Mouse (Mus musculus) heart, adult 2 months (tissue): ENCODE data around the gene Rho. TPM values are rescaled to one million over a fixed set of nuclear protein-coding genes. Genes with fewer than 3 reads are reported as not detected.

ENCODE experiments used
- DNase-seq, 2 experiments: peaks; one replicate each; pipeline ENCODE4 v3.0.0; 2021
- H3K27ac ChIP-seq: fragments of 200-600 bp; 2 replicates; pipeline ENCODE4 v1.8.1; 2022
- H3K27me3 ChIP-seq: fragments of 200-500 bp; 2 replicates; pipeline ENCODE4 v1.6.1; 2012; ENCODE audit warnings: mild to moderate bottlenecking, low read length, inconsistent platforms, mixed read lengths; ENCODE audit not compliant: control insufficient read depth, insufficient read depth
- H3K36me3 ChIP-seq: fragments of 200-500 bp; 2 replicates; pipeline ENCODE4 v1.6.1; 2012; ENCODE audit warnings: low read length, inconsistent platforms; ENCODE audit not compliant: control insufficient read depth, insufficient read depth
- H3K4me1 ChIP-seq: fragments of 200-500 bp; 2 replicates; pipeline ENCODE4 v1.6.1; 2011; ENCODE audit warnings: low read length; ENCODE audit not compliant: control insufficient read depth, insufficient read depth
- H3K4me3 ChIP-seq: fragments of 200-600 bp; 2 replicates; pipeline ENCODE4 v1.8.1; 2022
- H3K79me2 ChIP-seq: fragments of 200-500 bp; replicated peaks from 2 replicates; pipeline ENCODE4 v1.6.1; 2012; ENCODE audit warnings: mild to moderate bottlenecking, inconsistent platforms, low read length, moderate library complexity, mixed read lengths; ENCODE audit not compliant: control insufficient read depth, insufficient read depth
- H3K9ac ChIP-seq: fragments of 200-500 bp; 2 replicates; pipeline ENCODE4 v1.6.1; 2012; ENCODE audit warnings: low read depth, mild to moderate bottlenecking, control low read depth, inconsistent platforms, low read length, mixed read lengths
- CTCF ChIP-seq: fragments of 200-600 bp; IDR thresholded peaks from 2 replicates; pipeline ENCODE4 v1.8.1; 2022; ENCODE audit warnings: antibody characterized with exemption, mild to moderate bottlenecking, moderate library complexity
- EP300 ChIP-seq: fragments of 200-500 bp; IDR thresholded peaks from 2 replicates; pipeline ENCODE4 v1.6.1; 2011; ENCODE audit warnings: low read depth, low read length, control low read depth; ENCODE audit not compliant: insufficient read depth
- POLR2A ChIP-seq: fragments of 200-500 bp; IDR thresholded peaks from 2 replicates; pipeline ENCODE4 v1.6.1; 2011; ENCODE audit warnings: mild to moderate bottlenecking, low read depth, low read length, control low read depth; ENCODE audit not compliant: insufficient read depth
- WGBS: fragments of 180-500 bp; shearing (Covaris S2); methylation state at CpG from one replicate; pipeline ENCODE4 v1.1.7; 2018; 5-methylcytosine and 5-hydroxymethylcytosine counted together
- intact Hi-C: fragments of 180-260 bp; cut with DNase I; formaldehyde crosslinking; loops from one replicate; pipeline ENCODE4 v1.15.1; 2025
- polyA plus RNA-seq: library from polyadenylated mRNA; depleted of rRNA; stranded (reverse); fragments of >200 nt; gene quantifications from 2 replicates; pipeline ENCODE4 v1.2.3, GENCODE M21; 2012
- total RNA-seq, 2 experiments: library from RNA; stranded (reverse); gene quantifications; 2 replicates each; pipeline ENCODE4 v1.2.3; 2021

Gene Rho
- total and polyA plus RNA-seq, 3 experiments = 0.23 to 1.3 TPM; not detected in 1

DNA sequence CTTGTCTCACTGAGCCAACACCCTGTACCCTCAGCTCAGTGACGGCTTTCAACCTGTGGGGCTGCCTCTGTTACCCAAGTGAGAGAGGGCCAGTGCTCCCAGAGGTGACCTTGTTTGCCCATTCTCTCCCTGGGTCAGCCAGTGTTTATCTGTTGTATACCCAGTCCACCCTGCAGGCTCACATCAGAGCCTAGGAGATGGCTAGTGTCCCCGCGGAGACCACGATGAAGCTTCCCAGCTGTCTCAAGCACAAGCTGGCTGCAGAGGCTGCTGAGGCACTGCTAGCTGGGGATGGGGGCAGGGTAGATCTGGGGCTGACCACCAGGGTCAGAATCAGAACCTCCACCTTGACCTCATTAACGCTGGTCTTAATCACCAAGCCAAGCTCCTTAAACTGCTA, 1.5 kb upstream of the Rho start:
- H3K79me2 ChIP-seq = no peaks in the 10 kb centered on the region
- 55% methylated on average over 5 of the region's 5 CpGs for WGBS
- H3K4me1 ChIP-seq = peaks cover 4% of the 10 kb centered on the region; the same call in 1 of the 2 replicates
- TF ChIP-seq POLR2A (no peak), CTCF (no peak), EP300 (no peak)
- no peak overlapping the region for H3K27ac ChIP-seq
- DNase-seq = no peak
- H3K36me3 ChIP-seq = no peaks in the 10 kb centered on the region
- H3K27me3 ChIP-seq = no peaks in the 10 kb centered on the region
- H3K9ac ChIP-seq = no peak overlapping the region
- intact Hi-C loops = no loop called here
- no peak overlapping the region for H3K4me3 ChIP-seq

DNA sequence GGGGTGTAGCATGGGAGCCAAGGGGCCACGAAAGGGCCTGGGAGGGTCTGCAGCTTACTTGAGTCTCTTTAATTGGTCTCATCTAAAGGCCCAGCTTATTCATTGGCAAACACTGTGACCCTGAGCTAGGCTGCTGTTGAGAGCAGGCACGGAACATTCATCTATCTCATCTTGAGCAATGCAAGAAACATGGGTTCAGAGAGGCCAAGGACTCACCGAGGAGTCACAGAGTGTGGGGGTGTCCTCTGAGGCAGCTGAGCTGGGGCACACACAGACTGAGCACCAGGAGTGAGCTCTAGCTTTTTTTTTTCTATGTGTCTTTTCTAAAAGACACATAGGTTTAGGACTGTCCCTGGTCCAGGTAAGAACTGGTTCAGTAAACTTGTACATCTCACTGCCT, 843 bp downstream of the Rho start:
- Histone ChIP-seq H3K4me1 (peaks cover 4% of the 10 kb centered on the region; the same call in 1 of the 2 replicates), H3K27ac (no peak overlapping the region), H3K27me3 (no peaks in the 10 kb centered on the region), H3K9ac (no peak overlapping the region), H3K4me3 (no peak overlapping the region), H3K79me2 (no peaks in the 10 kb centered on the region), H3K36me3 (no peaks in the 10 kb centered on the region)
- 92% methylated on average over 3 of the region's 3 CpGs for WGBS
- TF ChIP-seq EP300 (no peak), POLR2A (no peak), CTCF (no peak)
- intact Hi-C loops = no loop called here
- no peak for DNase-seq

DNA sequence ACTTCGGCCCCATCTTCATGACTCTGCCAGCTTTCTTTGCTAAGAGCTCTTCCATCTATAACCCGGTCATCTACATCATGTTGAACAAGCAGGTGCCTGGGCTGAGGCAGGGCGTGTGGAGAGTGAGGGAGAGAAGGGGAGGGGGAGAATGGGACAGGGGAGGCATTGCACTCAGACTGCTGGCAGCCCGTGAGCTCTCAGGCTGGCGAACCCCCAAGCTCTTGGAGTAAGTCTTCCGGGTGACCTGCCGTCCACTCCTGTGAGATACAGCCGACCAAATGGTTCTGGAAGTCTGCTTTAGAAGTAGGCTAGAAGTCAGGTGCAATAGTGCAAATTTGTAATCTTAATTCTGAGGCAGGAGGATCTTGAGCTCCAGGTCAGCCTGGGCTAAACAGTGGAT, 4.0 kb downstream of the Rho start:
- no peak overlapping the region for H3K27ac ChIP-seq
- no peak for DNase-seq
- TF ChIP-seq POLR2A (no peak), CTCF (no peak), EP300 (no peak)
- no peaks in the 10 kb centered on the region for H3K27me3 ChIP-seq
- H3K4me1 ChIP-seq = no peaks in the 10 kb centered on the region
- no peak overlapping the region for H3K4me3 ChIP-seq
- H3K36me3 ChIP-seq = no peaks in the 10 kb centered on the region
- no peaks in the 10 kb centered on the region for H3K79me2 ChIP-seq
- intact Hi-C loops = no loop called here
- 82% methylated on average over 8 of the region's 8 CpGs for WGBS
- H3K9ac ChIP-seq = no peak overlapping the region

DNA sequence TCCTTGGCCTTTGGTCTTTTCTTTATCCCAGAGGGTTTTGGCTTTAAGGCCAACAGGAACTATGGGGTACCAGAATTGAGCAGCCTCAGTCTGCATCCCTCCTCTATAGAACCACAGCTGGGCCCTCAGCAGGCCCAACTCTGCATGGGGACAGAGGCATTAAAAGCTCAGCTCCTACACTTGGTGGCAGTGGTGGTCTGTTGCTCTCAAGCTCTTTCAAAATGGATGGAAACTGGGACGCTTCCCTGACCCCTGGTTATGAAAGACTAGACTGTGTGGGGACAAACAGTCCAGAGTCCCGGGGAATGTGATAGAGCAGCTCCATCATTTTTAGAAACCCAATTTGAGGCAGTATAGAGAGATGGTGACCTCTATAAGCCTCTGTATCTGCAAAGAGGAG, 6.5 kb downstream of the Rho start:
- no peak for TF ChIP-seq EP300
- TF ChIP-seq CTCF = no peak
- TF ChIP-seq POLR2A = no peak
- no peak for DNase-seq
- no peaks in the 10 kb centered on the region for H3K79me2 ChIP-seq
- WGBS = 96% methylated on average over 2 of the region's 2 CpGs
- no peaks in the 10 kb centered on the region for H3K36me3 ChIP-seq
- H3K27ac ChIP-seq = no peak overlapping the region
- no peaks in the 10 kb centered on the region for H3K27me3 ChIP-seq
- no peak overlapping the region for H3K9ac ChIP-seq
- intact Hi-C loops = no loop called here
- no peak overlapping the region for H3K4me3 ChIP-seq
- no peaks in the 10 kb centered on the region for H3K4me1 ChIP-seq

DNA sequence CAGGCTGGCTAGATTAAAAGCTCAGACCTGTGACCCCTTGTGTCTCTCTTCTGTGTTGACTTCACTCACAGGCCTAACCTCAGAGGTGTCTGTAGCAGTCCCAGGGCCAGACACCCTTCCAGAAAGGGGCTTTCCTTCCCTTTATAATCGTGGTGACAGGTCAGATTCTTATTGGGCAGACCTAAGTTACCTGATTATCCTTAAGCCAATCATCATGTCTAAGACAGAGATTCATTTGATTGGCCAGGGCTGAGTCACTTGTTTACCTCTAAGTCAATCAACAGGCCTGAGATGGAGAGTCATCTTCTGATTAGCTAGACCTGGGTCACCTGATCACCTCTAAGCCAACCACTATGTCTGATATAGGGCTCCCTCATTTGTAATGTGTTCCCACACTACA, 7.2 kb downstream of the Rho start:
- peaks cover 2% of the 10 kb centered on the region for H3K4me1 ChIP-seq
- H3K9ac ChIP-seq = no peak overlapping the region
- 67% methylated on average over 1 of the region's 1 CpGs for WGBS
- intact Hi-C loops = no loop called here
- DNase-seq = no peak
- no peak for TF ChIP-seq CTCF
- TF ChIP-seq POLR2A = no peak
- no peak for TF ChIP-seq EP300
- no peak overlapping the region for H3K27ac ChIP-seq
- no peaks in the 10 kb centered on the region for H3K79me2 ChIP-seq
- no peaks in the 10 kb centered on the region for H3K36me3 ChIP-seq
- no peaks in the 10 kb centered on the region for H3K27me3 ChIP-seq
- H3K4me3 ChIP-seq = no peak overlapping the region

DNA sequence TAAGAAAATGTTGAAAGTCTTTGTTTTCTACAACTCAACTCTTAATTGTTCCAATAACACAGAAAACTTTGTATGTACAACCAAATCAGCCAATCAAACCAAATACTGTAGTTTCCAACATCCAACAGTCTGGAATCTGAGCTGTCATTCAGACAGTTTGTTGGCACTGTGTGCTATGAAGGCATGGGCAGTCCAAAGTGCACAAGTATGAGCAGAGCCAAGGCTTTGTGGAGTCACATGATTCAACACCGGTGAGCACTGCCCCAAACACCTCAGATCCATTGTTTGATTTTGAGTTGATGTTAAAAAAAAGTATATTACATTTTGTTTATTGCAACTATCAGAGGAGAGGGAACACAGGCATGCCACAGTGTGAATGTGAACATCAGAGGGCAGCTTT, 9.1 kb downstream of the Rho start:
- TF ChIP-seq EP300 (no peak), POLR2A (no peak), CTCF (no peak)
- H3K79me2 ChIP-seq = no peaks in the 10 kb centered on the region
- no peaks in the 10 kb centered on the region for H3K36me3 ChIP-seq
- H3K4me3 ChIP-seq = no peak overlapping the region
- H3K27me3 ChIP-seq = no peaks in the 10 kb centered on the region
- H3K4me1 ChIP-seq = peaks cover 2% of the 10 kb centered on the region
- intact Hi-C loops = no loop called here
- H3K27ac ChIP-seq = no peak overlapping the region
- H3K9ac ChIP-seq = no peak overlapping the region
- DNase-seq = no peak
- WGBS = 16% methylated on average over 1 of the region's 1 CpGs
